Mouse (Mus musculus) cortical plate, adult 2 months (tissue): ENCODE results near the gene Ier5l. TPM values are rescaled to one million over a fixed set of nuclear protein-coding genes. Genes with fewer than 3 reads are reported as not detected.

Source experiments
- H3K27ac ChIP-seq: fragments of 200-500 bp; 2 replicates; pipeline ENCODE4 v1.5.1; 2012; ENCODE audit warnings: low read length, control low read depth, inconsistent platforms; ENCODE audit not compliant: insufficient read depth
- H3K4me1 ChIP-seq: fragments of 200-500 bp; 2 replicates; pipeline ENCODE4 v1.6.1; 2011; ENCODE audit warnings: low read length; ENCODE audit not compliant: control insufficient read depth, insufficient read depth
- H3K4me3 ChIP-seq: fragments of 200-500 bp; 2 replicates; pipeline ENCODE4 v1.5.1; 2011; ENCODE audit warnings: mild to moderate bottlenecking, low read length, control low read depth; ENCODE audit not compliant: insufficient read depth
- CTCF ChIP-seq: fragments of 200-500 bp; IDR thresholded peaks from 2 replicates; pipeline ENCODE4 v1.5.1; 2011; ENCODE audit warnings: mild to moderate bottlenecking, control low read depth, low read length; ENCODE audit not compliant: insufficient read depth; ENCODE audit errors: extremely low read depth
- POLR2A ChIP-seq: fragments of 200-500 bp; IDR thresholded peaks from 2 replicates; pipeline ENCODE4 v1.6.1; 2011; ENCODE audit warnings: mild to moderate bottlenecking, low read length, control low read depth; ENCODE audit not compliant: insufficient read depth; ENCODE audit errors: extremely low read depth
- polyA plus RNA-seq: library from polyadenylated mRNA; depleted of rRNA; stranded (reverse); fragments of >200 nt; gene quantifications from 2 replicates; pipeline ENCODE4 v1.2.3, GENCODE M21; 2012

Gene Ier5l
- polyA plus RNA-seq, 1 experiment: 22.1 TPM

GRCm38 (mm10) chr2:30490384-30490783 is 16.4 kb upstream of the Ier5l start:
- TF ChIP-seq CTCF (no peak), POLR2A (no peak)
- Histone ChIP-seq H3K4me3 (no peak overlapping the region), H3K4me1 (no peaks in the 10 kb centered on the region)

DNA sequence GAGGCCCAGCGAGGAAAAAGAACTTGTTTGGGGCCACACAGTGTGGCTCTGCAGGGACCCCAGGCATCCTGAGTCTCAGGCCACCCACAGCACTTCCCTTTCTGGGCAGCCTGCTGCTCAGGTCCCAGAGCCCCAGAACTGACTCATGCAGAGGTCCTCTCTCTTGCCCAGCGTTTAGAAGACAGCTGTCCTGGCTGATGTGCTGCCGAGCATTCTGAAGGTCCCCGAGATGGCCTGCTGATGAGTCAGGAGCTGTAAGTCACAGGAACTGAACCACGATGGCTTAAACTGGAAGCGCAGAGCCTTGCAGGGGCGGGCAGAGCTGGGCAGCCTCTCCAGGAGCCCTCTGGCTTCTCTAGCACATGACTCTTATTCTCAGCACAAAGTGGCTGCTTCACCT is 13.6 kb upstream of the Ier5l start:
- TF ChIP-seq CTCF (no peak), POLR2A (no peak)
- no peak overlapping the region for H3K4me3 ChIP-seq
- H3K27ac ChIP-seq: no peak overlapping the region
- no peaks in the 10 kb centered on the region for H3K4me1 ChIP-seq

More at GRCm38 (mm10) chr2:30490384-30490783, 16.4 kb upstream of the Ier5l start:
- H3K27ac ChIP-seq: no peak overlapping the region

DNA sequence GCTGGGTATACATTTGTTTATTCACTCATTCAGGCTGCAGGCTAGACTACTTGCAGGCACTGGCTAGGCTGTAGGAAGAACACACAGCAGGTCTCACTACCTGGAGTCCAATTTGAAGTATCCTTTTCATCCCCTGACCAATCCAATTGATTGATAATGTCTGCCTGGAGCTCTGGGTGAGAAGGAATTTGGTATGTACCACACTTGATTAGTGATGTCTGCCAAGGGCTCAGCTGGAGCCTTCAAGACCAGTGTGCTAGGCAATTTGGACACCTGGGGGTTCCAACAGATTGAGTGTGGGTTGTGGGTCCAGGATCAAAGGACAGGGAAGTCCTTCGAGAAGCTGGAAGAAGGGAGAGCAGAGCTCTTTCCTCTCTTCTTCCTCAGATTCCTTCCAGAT is 4.5 kb upstream of the Ier5l start:
- no peak for TF ChIP-seq CTCF
- TF ChIP-seq POLR2A: no peak
- no peak overlapping the region for H3K4me3 ChIP-seq
- no peak overlapping the region for H3K27ac ChIP-seq
- no peaks in the 10 kb centered on the region for H3K4me1 ChIP-seq

DNA sequence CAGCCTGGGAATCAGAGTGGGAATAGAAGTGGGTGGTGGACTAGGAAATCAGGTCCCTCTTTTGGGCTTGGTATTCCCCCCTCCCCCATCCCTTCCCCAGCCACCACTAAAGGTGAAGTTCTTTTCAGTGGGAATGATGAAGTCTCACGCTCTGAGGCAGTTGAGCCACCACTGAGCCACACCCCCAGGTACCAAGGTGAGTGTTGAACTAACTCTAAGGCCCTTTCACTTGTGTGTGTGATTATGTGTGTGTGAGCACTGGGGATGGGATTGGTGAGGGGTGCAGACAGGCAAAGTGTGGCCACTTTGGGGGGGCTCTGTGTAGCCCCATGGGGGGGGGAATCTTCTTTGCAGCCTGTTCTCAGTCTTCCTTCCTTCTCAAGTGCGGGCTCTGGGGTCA is 2.2 kb upstream of the Ier5l start:
- no peak overlapping the region for H3K27ac ChIP-seq
- no peak for TF ChIP-seq CTCF
- TF ChIP-seq POLR2A: no peak
- H3K4me1 ChIP-seq: no peaks in the 10 kb centered on the region
- H3K4me3 ChIP-seq: no peak overlapping the region

GRCm38 (mm10) chr2:30475457-30475856 is 1.4 kb upstream of the Ier5l start:
- Histone ChIP-seq H3K4me1 (no peaks in the 10 kb centered on the region), H3K27ac (no peak overlapping the region), H3K4me3 (no peak overlapping the region)
- TF ChIP-seq CTCF: no peak
- TF ChIP-seq POLR2A: no peak

DNA sequence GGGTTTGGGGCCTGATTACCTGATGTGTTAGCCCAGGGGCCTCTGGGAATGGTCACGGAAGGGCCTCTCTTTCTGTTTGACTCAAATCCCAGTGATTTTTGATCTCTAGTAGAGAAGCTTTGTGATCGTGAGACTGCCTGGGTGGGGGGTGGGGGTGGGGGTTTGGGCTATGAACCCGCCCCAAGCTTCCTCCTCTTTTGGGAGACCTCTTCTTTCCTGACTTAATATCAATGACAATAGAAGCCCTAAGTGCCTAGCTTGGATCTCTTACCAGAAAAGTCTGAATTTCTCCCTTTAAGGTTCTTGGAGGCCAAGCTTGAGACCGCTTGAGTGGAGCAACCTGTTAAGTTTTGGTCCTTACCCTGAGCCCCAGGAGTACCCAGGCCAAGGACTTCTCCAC is 757 bp upstream of the Ier5l start:
- H3K4me1 ChIP-seq: no peaks in the 10 kb centered on the region
- no peak overlapping the region for H3K27ac ChIP-seq
- H3K4me3 ChIP-seq: no peak overlapping the region; the same call in 1 of the 2 replicates
- no peak for TF ChIP-seq POLR2A
- no peak for TF ChIP-seq CTCF

DNA sequence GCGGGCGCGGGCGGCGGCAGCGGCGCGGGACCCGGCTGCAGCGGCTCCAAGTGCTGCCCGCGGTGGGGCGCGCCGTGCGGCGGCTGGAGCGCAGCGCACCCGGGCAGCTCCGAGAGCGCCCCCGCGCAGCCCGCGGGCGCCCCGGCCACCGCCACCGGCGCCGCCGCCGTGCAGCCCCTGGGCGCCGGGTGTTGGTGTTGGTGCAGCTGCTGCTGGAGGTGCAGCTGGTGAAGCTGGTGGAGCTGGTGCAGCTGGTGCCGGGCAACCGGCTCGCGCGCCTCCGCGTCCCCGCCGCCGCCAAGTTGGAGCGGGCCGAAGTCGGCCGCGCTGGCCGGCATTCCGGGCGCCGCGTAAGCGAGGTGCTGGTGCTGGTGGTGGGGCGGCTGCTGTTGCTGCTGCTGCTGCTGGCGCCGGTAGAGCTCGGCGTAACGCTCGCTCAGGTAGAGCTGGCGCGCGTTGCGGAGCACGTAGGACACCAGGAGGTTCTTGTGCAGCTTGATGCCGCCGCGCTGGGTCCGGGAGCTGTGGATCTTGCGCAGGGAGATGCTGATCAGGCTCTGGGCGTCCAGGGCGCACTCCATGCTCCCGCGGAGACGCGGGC is 488 bp downstream of the Ier5l start:
- no peak for TF ChIP-seq CTCF
- no peak for TF ChIP-seq POLR2A
- Histone ChIP-seq H3K27ac (peak overlapping the region; percentile 90), H3K4me1 (no peaks in the 10 kb centered on the region), H3K4me3 (peak overlapping the region; percentile 52)

GRCm38 (mm10) chr2:30472731-30473351 is 1.2 kb downstream of the Ier5l start:
- Histone ChIP-seq H3K4me1 (no peaks in the 10 kb centered on the region), H3K4me3 (peak overlapping the region; percentile 52), H3K27ac (peak overlapping the region; percentile 90)
- no peak for TF ChIP-seq POLR2A
- no peak for TF ChIP-seq CTCF

GRCm38 (mm10) chr2:30471795-30472720 is 2.0 kb downstream of the Ier5l start:
- TF ChIP-seq POLR2A: 0 out of 2 replicates have a peak, but pooled peaks have one; percentile 9
- no peak for TF ChIP-seq CTCF
- Histone ChIP-seq H3K4me3 (peak overlapping the region; percentile 52), H3K27ac (peak overlapping the region; percentile 90), H3K4me1 (no peaks in the 10 kb centered on the region)

- Histone ChIP-seq H3K4me3 (peak overlapping the region; percentile 58; the same call in 1 of the 2 replicates), H3K27ac (0 out of 2 replicates have a peak overlapping the region, but pooled peaks have one; percentile 3), H3K4me1 (no peaks in the 10 kb centered on the region)
- TF ChIP-seq CTCF: no peak
- no peak for TF ChIP-seq POLR2A
Measured at GRCm38 (mm10) chr2:30471051-30471450, 3.0 kb downstream of the Ier5l start.
